Mouse (Mus musculus): ENCODE results near the gene Uck2. TPM values are rescaled to one million over a fixed set of nuclear protein-coding genes. Genes with fewer than 3 reads are reported as not detected.

The Uck2 gene
- 310 and 348 TPM in 2 replicates for polyA plus RNA-seq (2012)

DNA sequence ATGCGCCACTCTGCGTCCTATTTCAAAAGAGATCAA lies at the start of gene Uck2:
Uck2 (minus strand) TSS at position 1 of the 36 bp plus-strand sequence.

DNA sequence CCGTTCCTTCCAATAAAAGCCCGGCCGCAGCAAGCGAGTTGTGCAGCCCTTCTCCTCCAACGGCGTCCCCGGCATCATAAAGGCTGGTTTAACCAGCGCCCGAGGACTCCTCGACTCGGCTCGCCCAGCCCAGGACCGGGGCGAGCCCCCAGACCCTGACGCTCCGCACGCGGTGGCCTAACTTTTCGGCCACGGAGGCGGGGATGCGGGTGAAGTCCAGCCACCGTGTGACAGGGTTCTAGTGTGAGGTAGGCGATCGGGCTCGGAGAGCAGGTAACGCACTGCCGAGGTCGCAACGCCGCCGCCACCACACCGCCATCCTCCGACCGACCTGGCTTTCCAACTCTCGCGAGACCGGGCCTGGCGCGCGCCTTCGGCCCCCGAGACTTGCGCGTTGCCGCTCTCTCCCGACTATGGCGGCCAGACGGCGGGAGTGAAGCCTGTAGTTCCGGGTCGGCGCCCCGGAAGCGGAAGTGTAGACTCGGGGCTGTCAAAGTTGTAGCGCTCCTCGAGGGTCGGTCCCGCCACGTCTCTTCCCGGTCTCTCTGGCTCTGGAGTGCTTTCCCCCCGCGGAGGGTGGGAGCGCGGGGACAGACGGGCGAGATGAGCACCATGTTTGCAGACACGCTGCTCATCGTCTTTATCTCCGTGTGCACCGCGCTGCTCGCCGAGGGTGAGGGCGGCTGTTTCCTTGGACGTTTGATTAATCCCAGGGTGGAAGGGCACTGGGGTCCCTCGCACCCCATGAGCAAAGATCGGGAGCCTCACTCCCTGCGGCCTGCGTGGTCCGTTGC lies 23.3 kb upstream of the Uck2 start, which contains the start of gene Tmco1:
Tmco1 (plus strand) TSS at position 118 of the 794 bp plus-strand sequence.

Other genes starting within 250 kb of the Uck2 start
- gene Tmco1, start 23.1 kb upstream of the Uck2 start, polyA plus RNA-seq (2012), result 16.0 and 18.9 TPM in 2 replicates
- gene Aldh9a1, start 64.7 kb upstream of the Uck2 start, polyA plus RNA-seq (2012), result 72.6 and 78.3 TPM in 2 replicates
- 8.8 and 10.3 TPM in 2 replicates for gene Mgst3, start 108.5 kb upstream of the Uck2 start, polyA plus RNA-seq (2012)
- 0.08 TPM in 1 of 2 replicates, not detected in the other for gene Lrrc52, start 181.5 kb upstream of the Uck2 start, polyA plus RNA-seq (2012)

Data from megakaryocyte-erythroid progenitor cell, adult 5 weeks (primary cell).